In genomic region chr4:145025409-145025762, GRCm38 (mm10) we compare ENCODE assay signal across 8 mouse cellular contexts.
DNase-seq lines count a peak whose midpoint lies in the region; ATAC-seq lines count a peak whose summit lies in the region.

No protein-coding gene starts in this region.

- H3K4me3 ChIP-seq in forebrain, embryonic 11.5 days (ENCODE audit: low read depth, low read length): no peak overlapping the region

- H3K9me3 ChIP-seq in forebrain, embryonic 11.5 days (ENCODE audit: control insufficient read depth, low read length): no peaks in the 10 kb centered on the region

- intact Hi-C loops in heart, postnatal 10 days (cut with DNase I): no loop called here

- no peak for ATAC-seq in forebrain, embryonic 11.5 days (replicated peaks; ENCODE audit: low FRiP score)

- 79% methylated on average over 7 of the region's 7 CpGs for WGBS in forebrain, embryonic 11.5 days

- DNase-seq in heart, adult 18-20 months: peak; percentile 75
- DNase-seq in heart, adult 8-10 months (ENCODE audit: low spot score): no peak
- peak; percentile 66 for DNase-seq in urinary bladder, postnatal 14 days (ENCODE audit: low spot score)
- DNase-seq in urinary bladder, postnatal 25 days (ENCODE audit: low spot score): no peak
- DNase-seq in heart, postnatal 10 days: peak; percentile 66 to 73
- peak; percentile 30 to 49 for DNase-seq in lung, postnatal 4 days
- DNase-seq in urinary bladder, postnatal 4 days (ENCODE audit: low spot score in 2 of 2): no peak
- no peak for DNase-seq in forebrain, embryonic 11.5 days (ENCODE audit: low spot score)

- H3K27ac ChIP-seq in forebrain, embryonic 11.5 days (ENCODE audit: low read depth, low read length): no peak overlapping the region

- H3K4me1 ChIP-seq in forebrain, embryonic 11.5 days (replicated peaks; ENCODE audit: control insufficient read depth, insufficient read depth, low read length): no peaks in the 10 kb centered on the region

- H3K9ac ChIP-seq in forebrain, embryonic 11.5 days (ENCODE audit: low read length): no peak overlapping the region

- H3K4me2 ChIP-seq in forebrain, embryonic 11.5 days (ENCODE audit: low read depth, low read length, severe bottlenecking): no peak overlapping the region

- no peaks in the 10 kb centered on the region for H3K36me3 ChIP-seq in forebrain, embryonic 11.5 days (ENCODE audit: control insufficient read depth, insufficient read depth, low read length)

- no peaks in the 10 kb centered on the region for H3K27me3 ChIP-seq in forebrain, embryonic 11.5 days (ENCODE audit: control insufficient read depth, insufficient read depth, low read length)

Comparison
In these comparisons a context has a peak if more than half of its experiments do, and no peak if none do; other contexts are left out.
1. DNase-seq: peak in heart, adult 18-20 months (2 of 2), urinary bladder, postnatal 14 days (single experiment), heart, postnatal 10 days (2 of 2) and lung, postnatal 4 days (2 of 2); none in heart, adult 8-10 months (single experiment), urinary bladder, postnatal 25 days (single experiment), urinary bladder, postnatal 4 days (0 of 2) and forebrain, embryonic 11.5 days (single experiment).